Mouse (Mus musculus): Measurements from ENCODE around the gene Rapgef4. TPM values are rescaled to one million over a fixed set of nuclear protein-coding genes. Genes with fewer than 3 reads are reported as not detected.

Gene Rapgef4
- polyA plus RNA-seq, 1 experiment = 4.0 TPM

DNA sequence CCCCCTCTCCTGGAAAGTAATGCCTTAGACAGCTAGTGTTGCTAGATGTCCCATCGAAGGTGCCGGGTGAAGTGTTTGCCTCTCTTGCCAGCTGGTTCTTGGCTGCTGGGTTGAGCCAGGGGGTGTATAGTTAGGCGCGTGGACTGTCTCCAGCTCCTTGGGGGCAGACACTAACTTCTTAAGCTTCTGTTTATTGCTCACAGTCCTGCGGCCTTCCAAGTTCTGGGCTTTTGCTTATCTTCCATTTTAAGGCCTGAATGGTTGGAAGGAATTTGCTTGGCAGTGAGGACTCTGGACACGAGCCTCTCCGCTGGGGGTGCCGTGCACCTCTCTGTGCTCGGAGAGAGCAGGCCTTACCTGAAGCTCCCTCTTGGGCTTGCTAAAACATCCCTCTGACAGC, 249.5 kb downstream of the Rapgef4 start:
- DNase-seq (ENCODE audit: low read depth) = no peak

DNA sequence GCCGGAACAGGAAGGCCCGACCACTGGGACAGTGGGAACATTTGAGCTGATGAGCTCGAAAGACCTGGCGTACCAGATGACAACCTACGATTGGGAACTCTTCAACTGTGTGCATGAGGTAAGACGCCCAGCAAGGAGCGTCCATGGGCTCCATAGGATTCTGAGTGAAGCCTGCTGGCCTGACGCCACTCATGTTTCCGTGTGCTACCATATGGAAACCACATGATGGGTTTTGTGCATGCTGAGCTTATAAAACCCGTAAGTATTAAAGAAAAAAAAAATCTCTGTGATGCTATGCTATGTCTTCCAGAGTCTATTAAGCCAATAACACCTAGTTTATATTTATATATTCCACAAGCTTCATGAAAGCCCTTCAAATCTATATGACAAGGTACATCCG, 253.0 kb downstream of the Rapgef4 start:
- no peak for DNase-seq (ENCODE audit: low read depth)

DNA sequence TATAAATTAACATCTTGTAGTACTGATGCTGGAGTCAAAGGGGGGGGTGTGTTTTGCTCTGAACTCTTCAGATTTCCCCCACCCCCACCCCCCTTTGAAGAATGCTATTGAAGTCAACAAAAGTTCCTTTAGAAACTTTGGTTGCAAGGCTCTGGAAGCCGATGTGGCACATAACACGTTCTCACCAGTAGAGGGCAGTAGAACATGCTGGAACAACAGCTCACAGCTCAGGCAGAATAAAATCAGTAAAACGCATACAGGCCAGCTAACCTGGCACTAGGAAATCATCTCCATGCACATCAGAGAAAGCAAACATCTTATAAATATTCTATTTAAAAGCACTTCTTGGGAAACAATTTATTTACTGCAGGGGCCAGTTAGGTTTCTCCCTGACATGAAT, 253.9 kb downstream of the Rapgef4 start:
- no peak for DNase-seq (ENCODE audit: low read depth)

DNA sequence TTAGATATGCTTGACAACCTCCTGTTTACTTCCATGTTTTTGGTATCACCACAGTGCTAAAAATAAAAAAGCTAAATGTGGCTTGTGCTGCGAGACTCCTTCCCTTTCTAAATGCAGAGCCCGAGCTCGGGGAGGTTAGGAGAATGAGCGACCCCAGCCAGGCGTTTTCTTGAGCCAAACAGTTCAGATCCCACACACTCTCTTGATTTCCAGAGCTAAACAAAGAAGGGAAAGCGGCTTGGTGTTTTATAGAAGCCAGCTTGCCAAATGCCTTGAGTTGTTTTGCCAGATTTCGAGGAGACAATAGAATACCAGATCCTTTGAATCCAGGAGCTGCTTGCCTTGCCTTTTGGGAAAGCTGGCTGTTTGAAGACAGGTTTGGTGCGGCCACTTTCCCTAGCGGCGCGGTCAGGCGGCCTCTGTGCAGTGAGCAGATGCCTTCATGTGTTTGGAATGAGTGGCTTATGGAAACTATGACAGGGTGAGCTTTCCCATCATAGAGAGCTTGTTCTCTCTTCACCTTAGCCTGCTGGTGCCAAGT, 254.4 kb downstream of the Rapgef4 start:
- no peak for DNase-seq (ENCODE audit: low read depth)

DNA sequence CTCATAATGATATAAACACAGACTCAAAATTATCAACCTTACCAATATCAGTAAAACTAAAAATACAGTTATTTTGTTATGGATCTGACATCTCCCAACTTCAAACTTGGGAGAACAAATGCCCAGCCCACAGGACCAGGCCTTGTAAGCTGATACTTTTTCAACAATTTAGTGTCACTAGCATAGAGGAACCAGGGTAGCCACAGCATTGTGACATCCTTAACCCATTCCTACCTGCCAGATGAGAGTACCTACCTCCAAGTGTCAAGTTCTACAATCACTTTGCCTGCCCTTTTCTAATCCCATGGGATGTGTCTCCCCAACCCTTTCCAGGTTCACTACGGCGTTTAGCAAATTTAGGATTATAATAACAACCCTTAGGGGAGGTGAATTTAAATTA, 257.4 kb downstream of the Rapgef4 start:
- DNase-seq (ENCODE audit: low read depth) = no peak

DNA sequence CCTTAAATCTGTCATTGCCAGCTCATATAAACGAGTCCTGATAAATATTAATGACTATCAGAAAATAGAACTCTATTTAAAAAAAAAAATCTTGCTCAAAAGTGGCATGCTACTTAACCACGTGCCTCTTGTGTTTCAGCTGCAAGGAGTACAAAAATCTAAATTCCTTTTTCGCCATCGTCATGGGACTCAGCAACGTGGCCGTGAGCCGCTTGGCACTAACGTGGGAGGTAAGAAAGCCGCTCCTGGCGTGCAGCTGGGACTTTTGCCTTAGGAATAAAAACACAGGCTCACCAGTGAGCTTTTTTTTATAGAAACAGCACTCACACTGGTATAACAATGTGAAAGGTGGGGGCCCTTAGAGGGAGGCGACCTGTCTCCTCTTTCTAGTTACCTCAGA, 257.9 kb downstream of the Rapgef4 start:
- no peak for DNase-seq (ENCODE audit: low read depth)

DNA sequence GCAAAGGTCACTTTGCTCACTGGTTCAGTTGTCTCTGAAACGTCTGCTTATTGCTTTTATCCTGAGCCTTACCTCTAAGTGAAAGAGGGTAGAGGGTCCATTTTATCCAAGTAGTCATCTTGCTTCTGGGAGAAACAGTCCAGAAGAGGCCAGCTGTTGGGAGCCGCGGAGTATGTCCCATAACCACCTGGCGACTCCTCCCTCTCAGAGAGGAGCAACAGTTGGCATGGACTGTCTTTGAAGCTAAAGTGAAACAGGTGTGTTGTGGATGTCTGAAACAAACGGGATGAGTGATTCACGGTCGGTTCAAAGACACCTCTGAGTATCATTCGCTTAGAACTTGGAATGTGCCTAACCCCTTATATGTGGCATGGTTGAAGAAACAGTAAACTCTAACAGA, 258.4 kb downstream of the Rapgef4 start:
- no peak for DNase-seq (ENCODE audit: low read depth)

DNA sequence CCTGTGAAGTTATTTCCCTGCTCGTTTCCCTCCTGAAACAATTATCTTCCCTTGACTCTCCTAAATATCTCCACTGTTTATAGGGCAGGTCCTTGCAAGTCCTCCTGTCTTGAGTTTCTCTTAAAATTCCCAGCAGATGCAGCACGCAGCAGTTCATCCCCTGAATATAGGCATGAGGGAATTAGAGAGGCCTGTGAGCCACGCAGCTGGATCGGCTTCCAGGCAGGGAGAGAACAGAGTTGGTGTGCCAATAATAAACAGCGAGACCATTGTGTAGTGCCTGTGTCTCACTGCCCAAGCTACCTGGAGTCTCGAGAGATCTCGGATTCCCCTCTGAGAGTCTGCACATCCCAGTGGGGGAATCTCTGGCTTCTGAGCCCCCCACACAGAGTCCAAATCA, 259.0 kb downstream of the Rapgef4 start:
- DNase-seq (ENCODE audit: low read depth) = no peak

DNA sequence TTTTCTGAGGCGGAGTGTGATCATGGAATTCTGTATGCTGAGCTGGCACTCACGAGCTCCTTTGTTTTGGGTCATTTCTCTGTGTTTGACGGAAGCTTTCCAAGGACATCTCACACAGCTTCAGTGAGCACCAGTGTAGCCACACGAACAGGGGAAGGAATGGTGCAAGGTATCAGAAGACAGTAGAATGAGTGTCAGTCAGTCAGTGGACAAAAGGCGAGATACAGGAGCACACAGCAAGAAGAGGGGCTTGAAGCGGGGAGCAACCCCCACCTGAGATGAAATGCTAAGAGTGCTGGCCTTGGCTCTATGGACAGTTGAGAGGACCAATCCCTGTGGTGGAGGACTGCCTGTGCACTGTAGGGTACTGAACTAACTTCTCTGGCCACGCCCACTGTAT, 259.7 kb downstream of the Rapgef4 start:
- no peak for DNase-seq (ENCODE audit: low read depth)

DNA sequence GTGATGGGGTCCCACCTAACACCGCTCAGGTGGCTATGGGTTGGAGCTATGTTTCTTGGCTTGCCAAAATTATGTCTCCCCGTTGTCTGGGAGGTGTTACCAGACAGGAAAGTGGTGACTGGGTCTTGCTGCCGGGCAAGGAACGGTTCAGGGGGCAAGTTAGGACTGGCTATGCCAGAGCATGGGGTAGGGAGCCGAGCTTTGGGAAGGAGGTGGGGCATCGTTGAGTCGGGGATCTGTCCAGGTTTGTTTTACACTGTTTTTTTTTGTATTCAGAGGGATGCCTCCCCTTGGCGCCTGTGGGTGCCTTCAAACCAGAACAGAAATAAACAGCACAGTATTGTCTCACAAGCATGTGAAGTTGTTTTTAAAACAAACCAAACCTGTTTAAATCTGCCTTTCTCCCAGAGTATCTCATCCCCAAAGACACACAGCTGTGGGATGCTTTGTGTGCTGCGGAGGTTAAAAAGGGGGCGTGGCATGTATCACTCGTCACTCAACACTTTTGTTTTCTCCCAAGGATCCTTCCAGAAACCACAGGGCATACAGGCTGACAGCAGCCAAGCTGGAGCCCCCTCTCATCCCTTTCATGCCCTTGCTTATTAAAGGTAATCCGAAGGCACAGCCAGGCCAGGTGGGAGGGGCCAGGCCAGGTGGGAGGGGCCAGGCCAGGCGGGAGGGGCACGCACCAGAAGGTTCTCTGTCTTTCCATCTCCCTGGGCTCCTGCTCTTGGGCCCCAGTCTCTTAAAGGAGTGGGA, 260.9 kb downstream of the Rapgef4 start:
- no peak for DNase-seq (ENCODE audit: low read depth)

DNA sequence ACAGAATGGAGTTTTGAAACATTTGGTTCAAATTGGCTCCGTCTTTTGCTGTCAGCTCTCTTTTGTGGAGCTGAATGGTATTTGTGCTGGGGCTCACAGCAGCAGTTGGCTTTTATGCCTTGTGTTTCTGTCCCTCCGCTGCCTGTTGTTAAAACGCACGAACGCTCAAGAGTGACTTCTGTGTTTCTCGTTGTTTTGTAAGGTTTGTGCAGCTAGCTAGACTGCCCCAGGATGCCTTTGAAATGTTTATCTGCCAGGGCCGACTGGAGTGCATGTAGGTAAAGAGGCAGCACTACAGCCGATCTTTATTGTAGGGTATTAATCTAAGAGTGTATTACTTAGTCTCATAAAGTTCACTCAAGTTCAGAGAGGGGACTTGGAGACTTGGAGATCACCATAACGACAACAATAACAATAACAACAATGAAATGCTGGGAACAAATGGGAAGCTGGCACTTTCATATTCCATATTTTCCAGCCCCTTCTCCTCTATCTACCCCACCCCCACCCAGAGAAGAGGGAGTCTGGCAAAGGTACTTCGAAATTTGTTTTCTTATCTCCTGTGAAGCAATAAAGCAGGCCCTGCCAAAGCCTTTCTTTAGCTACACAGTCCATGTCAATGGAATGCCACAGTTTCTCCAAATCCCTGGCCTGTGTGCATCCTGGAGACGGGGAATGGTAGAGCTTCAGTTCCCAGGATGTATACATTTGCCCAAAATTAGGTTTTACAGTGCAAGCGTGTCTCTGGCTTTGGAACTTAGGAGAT, 262.1 kb downstream of the Rapgef4 start:
- DNase-seq (ENCODE audit: low read depth) = no peak

DNA sequence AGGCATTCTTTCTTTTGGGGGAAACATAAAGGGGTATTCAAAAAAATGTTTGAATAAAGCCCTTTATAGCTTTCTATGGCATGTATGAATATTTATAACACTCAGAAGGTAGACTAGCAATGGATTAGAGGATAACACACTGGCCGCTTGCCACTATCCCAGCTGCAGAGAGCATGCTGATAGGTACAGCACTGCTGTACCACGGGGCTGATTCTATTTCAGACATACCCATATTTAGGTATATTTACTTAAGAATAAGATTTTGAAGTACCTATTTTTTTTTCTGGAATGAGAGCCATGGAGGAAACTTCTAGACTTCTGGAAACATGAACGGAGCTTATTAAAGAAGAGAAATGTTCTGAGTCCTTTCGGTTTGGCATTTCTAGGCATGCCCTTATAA, 264.6 kb downstream of the Rapgef4 start:
- DNase-seq (ENCODE audit: low read depth) = no peak

DNA sequence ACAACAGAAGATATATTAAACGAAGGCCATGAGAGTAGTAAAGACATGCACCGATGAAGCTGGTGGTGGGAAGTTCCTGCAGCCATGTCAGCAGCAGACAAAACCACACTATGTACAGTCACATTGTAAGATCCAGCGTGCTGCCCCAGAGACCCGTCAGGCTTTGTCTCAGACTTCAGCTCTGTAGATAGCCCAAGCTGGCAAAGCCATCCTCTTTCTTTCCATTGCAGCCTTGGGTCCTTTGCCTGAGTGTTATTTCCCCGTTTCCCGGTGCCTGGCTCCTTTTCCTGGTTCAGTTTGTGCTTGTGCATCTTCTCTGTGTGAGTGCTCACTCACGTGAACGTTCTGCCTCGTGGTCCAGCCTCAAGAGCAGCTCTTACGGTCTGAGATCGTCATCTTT, 265.3 kb downstream of the Rapgef4 start:
- DNase-seq (ENCODE audit: low read depth) = no peak

DNA sequence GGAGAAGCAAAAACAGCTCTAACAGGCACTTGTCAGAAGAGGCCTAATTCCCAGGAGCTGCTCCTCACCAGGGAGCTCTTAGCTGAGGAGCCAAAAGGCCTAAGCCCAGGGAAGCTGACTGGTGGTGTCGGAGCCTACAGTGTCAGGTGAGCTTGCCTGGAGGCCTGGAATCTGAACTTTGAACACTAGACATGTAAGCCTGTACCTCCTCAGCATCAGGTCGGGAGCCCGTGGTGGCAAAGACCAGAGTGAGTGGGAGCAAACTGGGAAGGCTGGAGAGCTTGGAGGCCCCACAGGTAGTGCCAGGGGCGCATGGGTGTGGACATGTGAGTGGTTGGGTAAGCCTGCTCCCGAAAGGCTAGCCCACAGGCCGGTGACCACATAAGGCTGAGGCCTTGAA, 266.8 kb downstream of the Rapgef4 start:
- DNase-seq (ENCODE audit: low read depth) = no peak

DNA sequence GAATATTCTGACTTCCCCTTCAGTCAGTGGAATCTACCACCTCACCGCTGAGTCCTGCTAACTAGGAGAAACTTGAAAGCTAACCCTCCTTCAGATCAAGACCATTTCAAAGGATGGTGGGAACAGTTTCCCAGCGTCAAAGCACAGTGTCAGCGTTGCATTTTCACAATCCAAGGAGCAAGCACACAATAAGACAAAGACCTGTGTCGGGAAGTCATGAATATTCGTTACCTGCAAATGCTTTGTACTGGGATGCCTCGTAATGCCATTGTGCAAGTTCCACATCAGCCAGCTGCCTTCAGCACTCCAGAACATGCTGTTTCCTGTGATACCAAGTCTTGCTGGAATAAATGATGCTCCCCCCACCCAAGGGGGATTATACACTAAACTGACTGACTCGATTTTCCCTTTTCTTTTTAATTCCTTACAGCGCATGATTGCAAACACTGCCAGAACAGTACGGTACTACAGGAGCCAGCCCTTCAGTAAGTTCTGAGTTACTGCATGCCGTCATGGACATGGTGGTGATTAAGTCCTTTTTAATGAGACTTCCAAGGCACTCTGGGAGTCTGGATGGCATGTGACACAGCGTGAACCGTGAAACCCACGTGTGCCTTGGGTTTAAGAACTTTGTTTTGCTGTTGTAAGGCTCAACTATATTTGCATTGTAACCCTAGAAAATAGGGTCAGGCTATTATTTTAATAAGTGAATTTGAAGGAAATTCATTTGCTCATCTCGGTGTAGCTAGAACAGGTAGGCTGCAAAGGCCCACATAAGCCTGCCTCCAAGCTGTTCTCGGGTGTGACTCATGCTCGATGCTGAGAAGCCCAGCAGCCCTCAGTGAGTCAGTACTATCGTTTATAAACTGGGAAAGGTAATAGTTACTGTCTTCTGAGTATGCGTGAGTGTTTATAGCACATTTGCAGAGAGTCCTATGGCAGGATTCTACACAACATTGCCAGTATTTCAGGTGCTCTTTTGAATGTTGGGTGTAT, 271.8 kb downstream of the Rapgef4 start:
- no peak for DNase-seq (ENCODE audit: low read depth)

DNA sequence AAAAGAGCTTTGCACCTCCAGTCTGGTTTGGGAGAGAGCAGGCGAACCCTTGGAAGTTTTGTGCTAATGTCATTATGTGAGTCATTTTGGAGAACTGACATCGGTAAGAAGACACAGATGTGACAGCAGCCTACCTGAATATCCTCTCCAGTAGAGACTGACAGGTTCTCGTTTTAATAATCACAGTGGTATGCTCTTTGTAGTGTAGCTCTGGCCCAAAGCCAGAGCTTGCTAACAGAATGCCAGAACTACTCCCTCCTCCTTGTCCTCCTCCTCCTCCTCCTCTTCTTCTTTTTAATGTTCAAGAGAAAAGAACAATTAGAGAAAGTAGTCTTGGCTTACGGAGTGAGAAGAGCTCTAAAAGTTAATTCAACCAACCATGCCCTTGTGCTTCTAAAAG, 272.8 kb downstream of the Rapgef4 start:
- DNase-seq (ENCODE audit: low read depth) = no peak

DNA sequence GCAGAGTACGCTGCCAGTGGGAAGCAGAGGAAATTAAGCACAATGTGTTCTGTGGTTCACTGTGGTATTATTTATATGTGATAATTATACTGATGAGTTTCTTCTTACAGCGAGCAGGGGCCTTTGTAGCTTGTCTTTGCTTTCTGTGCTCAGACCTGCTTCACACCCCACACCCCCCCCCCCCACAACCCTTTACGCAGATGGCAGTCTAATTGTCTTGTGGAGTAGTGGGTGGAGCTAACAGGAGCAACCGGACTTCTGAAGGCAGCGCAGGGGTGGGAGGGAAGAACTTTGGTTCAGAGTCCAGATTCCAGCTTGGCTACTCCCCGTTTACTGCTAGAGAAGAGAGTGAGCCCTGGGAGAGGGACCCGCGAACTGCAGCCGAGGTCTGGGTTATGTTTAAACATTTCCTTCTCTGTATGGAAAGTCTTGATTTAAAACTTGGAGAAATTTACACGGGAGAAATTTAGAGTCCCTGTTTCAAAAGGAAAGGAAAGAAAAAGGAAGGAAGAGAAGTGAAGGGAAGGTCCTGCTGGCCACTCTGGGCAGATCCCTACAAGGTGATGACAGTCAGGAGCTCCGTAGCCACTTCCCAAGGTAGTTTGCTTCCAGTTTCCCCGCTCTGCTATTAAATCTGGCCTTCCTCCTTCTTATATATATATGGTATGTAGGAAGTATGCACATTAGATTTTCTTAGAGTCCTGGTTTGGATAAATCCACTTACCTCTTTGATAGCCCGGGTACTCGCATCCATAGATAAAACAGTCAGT, 274.0 kb downstream of the Rapgef4 start:
- no peak for DNase-seq (ENCODE audit: low read depth)

DNA sequence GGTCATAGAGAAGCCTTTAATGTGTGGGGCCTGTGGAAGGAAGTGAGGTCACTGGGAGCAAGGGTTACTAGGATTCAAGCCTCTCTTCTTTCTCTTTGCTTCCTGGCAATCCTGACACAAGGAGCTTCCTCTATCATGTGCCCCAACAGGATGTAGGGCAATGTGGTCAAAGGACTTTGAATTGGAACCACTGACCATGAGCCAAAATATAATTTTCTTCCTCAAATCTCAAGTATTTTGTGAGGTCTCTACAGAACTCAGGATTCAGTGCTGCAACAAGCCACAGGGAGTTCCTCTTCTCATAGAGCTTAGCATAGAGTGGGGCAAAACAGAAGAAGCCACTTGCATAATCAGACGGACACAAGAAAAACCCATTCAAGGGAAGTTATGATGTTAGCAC, 279.7 kb downstream of the Rapgef4 start:
- DNase-seq (ENCODE audit: low read depth) = no peak

DNA sequence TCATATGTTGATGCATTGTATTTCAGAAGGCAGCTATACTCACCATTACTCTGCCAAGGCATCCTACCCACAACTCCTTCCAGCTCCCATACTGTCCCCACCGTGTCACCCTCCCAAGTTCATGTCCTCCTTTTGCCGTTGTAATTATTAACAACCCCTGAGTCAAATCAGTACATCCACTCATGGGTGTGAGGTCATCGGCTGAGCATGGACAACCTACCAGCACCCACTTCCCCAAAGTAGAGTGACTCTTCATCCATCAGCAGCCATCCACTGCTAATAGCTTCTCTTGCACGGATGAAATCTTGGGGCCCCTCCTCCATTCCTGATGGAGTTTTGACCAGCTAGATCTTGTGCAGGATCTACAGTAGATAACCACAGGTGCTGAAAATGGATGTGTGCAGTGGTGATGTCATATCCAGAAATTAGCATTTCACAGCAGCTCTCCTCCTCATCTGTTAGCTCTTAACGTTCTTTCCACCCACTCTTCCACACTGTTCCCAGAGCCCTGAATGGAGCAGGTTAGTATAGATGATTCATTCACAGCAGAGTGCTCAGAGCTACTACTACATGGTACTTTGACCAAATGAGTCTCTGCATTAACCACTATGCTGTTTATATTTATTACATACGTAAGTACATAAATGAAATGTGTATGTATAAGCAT, 281.9 kb downstream of the Rapgef4 start:
- no peak for DNase-seq (ENCODE audit: low read depth)

DNA sequence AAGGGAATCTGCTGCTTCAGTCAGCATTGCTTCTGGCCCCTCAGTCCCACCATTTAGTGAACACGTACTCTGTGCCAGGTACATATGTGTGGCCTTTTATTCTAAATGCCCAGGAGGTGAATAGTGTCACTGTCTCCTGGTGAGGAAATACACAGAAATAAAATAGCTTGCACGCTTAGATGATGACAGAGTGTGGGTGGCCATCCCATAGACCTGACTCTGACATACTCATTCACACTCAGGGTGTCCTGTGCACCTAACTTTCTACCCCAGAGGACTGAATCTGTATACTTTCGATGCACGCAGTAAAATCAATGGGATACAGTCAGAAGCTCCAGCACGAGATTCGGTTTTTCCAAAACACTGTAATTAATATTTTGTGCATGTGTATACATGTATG, 286.4 kb downstream of the Rapgef4 start:
- no peak for DNase-seq (ENCODE audit: low read depth)
